Mouse (Mus musculus) heart, embryonic 14.5 days (tissue): ENCODE data around the gene Adk. TPM values are rescaled to one million over a fixed set of nuclear protein-coding genes. Genes with fewer than 3 reads are reported as not detected.

Source experiments
- ATAC-seq: fragments of 200-750 bp; cut with Nextera tagmentation; 2 replicates; pipeline ENCODE4 v1.8.0; 2017; ENCODE audit warnings: low read depth, moderate TSS enrichment; ENCODE audit not compliant: insufficient number of reproducible peaks, insufficient read depth, low FRiP score
- H3K27ac ChIP-seq, 2 experiments: fragments of 200-500 bp in 1 of 2; fragments of 300-500 bp in 1 of 2; sonication (generic) in 1 of 2; replicated peaks in 1 of 2; 2 replicates each; pipeline ENCODE4 v1.5.1; 2012 to 2014; ENCODE audit warnings: low read depth in 2 of 2, low read length in 2 of 2, control low read depth in 1 of 2, mild to moderate bottlenecking in 1 of 2, mixed read lengths in 1 of 2; ENCODE audit not compliant: control insufficient read depth in 1 of 2, insufficient read depth in 1 of 2
- H3K27me3 ChIP-seq: fragments of 300-500 bp; sonication (generic); 2 replicates; pipeline ENCODE4 v1.6.1; 2014; ENCODE audit warnings: mild to moderate bottlenecking, low read length, control low read depth; ENCODE audit not compliant: control insufficient read depth, insufficient read depth
- H3K36me3 ChIP-seq: fragments of 300-500 bp; sonication (generic); 2 replicates; pipeline ENCODE4 v1.6.1; 2014; ENCODE audit warnings: mild to moderate bottlenecking, control low read depth, low read length, mixed read lengths; ENCODE audit not compliant: control insufficient read depth, insufficient read depth
- H3K4me1 ChIP-seq, 2 experiments: fragments of 200-500 bp in 1 of 2; fragments of 300-500 bp in 1 of 2; sonication (generic) in 1 of 2; 2 replicates each; pipeline ENCODE4 v1.6.1; 2012 to 2014; ENCODE audit warnings: low read length in 2 of 2, control low read depth in 1 of 2, mixed read lengths in 1 of 2; ENCODE audit not compliant: control insufficient read depth in 2 of 2, insufficient read depth in 2 of 2
- H3K4me2 ChIP-seq: fragments of 300-500 bp; sonication (generic); 2 replicates; pipeline ENCODE4 v1.6.1; 2014; ENCODE audit warnings: mild to moderate bottlenecking, low read length
- H3K4me3 ChIP-seq, 2 experiments: fragments of 200-500 bp in 1 of 2; fragments of 300-500 bp in 1 of 2; sonication (generic) in 1 of 2; 2 replicates each; pipeline ENCODE4 v1.5.1; 2012 to 2014; ENCODE audit warnings: low read length in 2 of 2, mild to moderate bottlenecking in 2 of 2, control low read depth in 1 of 2, low read depth in 1 of 2, moderate library complexity in 1 of 2; ENCODE audit not compliant: control insufficient read depth in 1 of 2, insufficient read depth in 1 of 2
- H3K9ac ChIP-seq: fragments of 300-500 bp; sonication (generic); 2 replicates; pipeline ENCODE4 v1.6.1; 2014; ENCODE audit warnings: mild to moderate bottlenecking, low read length
- H3K9me3 ChIP-seq: fragments of 300-500 bp; sonication (generic); 2 replicates; pipeline ENCODE4 v1.6.1; 2016; ENCODE audit warnings: low read length, control low read depth; ENCODE audit not compliant: control insufficient read depth
- WGBS: fragments of 180-500 bp; shearing (Covaris S2); extraction: QIAGEN DNeasy Blood & Tissue Kit; methylation state at CpG from one replicate; pipeline ENCODE4 v1.1.7; 2014; 5-methylcytosine and 5-hydroxymethylcytosine counted together
- polyA plus RNA-seq: library from polyadenylated mRNA; unstranded; fragments of >200 nt; fragmentation: Nextera tagmentation; extraction: Ambion mirVana; gene quantifications from 2 replicates; pipeline ENCODE4 v1.2.1, GENCODE M21; 2014

The Adk gene
- polyA plus RNA-seq, 1 experiment from 2014 or later: 250 TPM

GRCm38 (mm10) chr14:21031783-21032511 is 20.4 kb upstream of the Adk start:
- peaks cover 93% of the 10 kb centered on the region for H3K36me3 ChIP-seq
- no peaks in the 10 kb centered on the region for H3K27me3 ChIP-seq
- no peaks in the 10 kb centered on the region for H3K9me3 ChIP-seq
- no peak overlapping the region for H3K9ac ChIP-seq
- peaks cover 0 to 2% of the 10 kb centered on the region in 2 experiments; a peak in 1 of 4 replicates for H3K4me1 ChIP-seq
- H3K27ac ChIP-seq: peak overlapping the region; percentile 75 to 80
- ATAC-seq: peak; percentile 66
- no peak overlapping the region for H3K4me3 ChIP-seq
- no peak overlapping the region for H3K4me2 ChIP-seq
- 66% methylated on average over 6 of the region's 6 CpGs for WGBS

DNA sequence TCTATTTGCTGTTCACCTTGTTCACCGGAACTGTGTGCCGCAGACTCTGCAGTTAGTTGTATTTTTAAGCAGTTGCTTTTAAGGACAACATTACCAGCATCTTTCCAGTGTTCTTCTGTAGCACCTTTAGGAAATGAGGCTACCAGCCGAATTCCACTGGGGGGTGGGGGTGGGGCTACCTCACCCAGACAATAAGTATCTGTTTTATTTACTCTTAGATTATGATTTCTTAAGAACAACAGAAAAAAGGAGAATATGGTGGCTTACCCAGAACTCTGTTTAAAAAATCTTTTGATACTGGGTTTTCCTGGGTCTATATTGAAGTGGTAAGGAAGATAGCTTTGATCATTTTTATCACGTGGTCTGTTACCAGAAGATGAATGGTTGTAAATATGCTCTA is 18.1 kb upstream of the Adk start:
- Histone ChIP-seq H3K9me3 (no peaks in the 10 kb centered on the region), H3K36me3 (peaks cover 93% of the 10 kb centered on the region), H3K4me2 (no peak overlapping the region), H3K27ac (no peak overlapping the region), H3K27me3 (no peaks in the 10 kb centered on the region), H3K4me1 (peaks cover 0 to under 1% of the 10 kb centered on the region in 2 experiments; a peak in 2 of 4 replicates), H3K9ac (no peak overlapping the region), H3K4me3 (no peak overlapping the region)
- WGBS: 86% methylated on average over 4 of the region's 4 CpGs
- no peak for ATAC-seq

DNA sequence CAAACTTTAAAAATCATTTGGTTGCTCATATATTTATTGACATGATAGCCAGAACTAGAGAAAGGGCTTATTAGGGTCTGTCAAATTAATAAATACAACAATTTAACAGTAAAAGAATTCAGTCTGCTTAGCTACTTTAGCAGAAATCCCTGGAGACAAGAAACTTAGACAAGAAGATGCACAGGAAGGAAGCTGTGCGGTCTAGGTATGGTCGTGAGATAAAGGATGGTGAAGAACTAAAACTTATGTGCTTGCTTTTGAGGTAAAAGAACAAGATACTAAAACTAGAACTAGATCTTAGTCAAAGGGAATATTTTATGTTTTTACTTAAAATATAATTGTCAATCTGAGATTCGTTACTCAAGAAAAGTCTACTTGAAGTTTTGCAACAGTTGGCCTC is 17.6 kb upstream of the Adk start:
- Histone ChIP-seq H3K36me3 (peaks cover 93% of the 10 kb centered on the region), H3K27ac (no peak overlapping the region), H3K9ac (no peak overlapping the region), H3K9me3 (no peaks in the 10 kb centered on the region), H3K4me3 (no peak overlapping the region), H3K4me1 (peaks cover 0 to 5% of the 10 kb centered on the region in 2 experiments; a peak in 3 of 4 replicates), H3K27me3 (no peaks in the 10 kb centered on the region), H3K4me2 (no peak overlapping the region)
- 90% methylated on average over 3 of the region's 3 CpGs for WGBS
- no peak for ATAC-seq

- no peak overlapping the region for H3K9ac ChIP-seq
- no peak overlapping the region for H3K4me2 ChIP-seq
- no peak overlapping the region for H3K4me3 ChIP-seq
- peaks cover 81% of the 10 kb centered on the region for H3K36me3 ChIP-seq
- 66% methylated on average over 12 of the region's 12 CpGs for WGBS
- no peaks in the 10 kb centered on the region for H3K27me3 ChIP-seq
- no peaks in the 10 kb centered on the region for H3K9me3 ChIP-seq
- H3K27ac ChIP-seq: peak overlapping the region in 1 of 2 experiments; percentile 44; a peak in 1 of 4 replicates
- H3K4me1 ChIP-seq: peaks cover 0 to 6% of the 10 kb centered on the region in 2 experiments; a peak in 3 of 4 replicates
- ATAC-seq: no peak
These were observed 13.3 kb upstream of the Adk start for GRCm38 (mm10) chr14:21039077-21039476.

GRCm38 (mm10) chr14:21039623-21040022 is 12.8 kb upstream of the Adk start:
- 45% methylated on average over 4 of the region's 4 CpGs for WGBS
- peaks cover 80% of the 10 kb centered on the region for H3K36me3 ChIP-seq
- H3K9ac ChIP-seq: no peak overlapping the region
- no peaks in the 10 kb centered on the region for H3K27me3 ChIP-seq
- no peak overlapping the region for H3K4me2 ChIP-seq
- peak overlapping the region; percentile 5 to 44; a peak in 2 of 4 replicates for H3K27ac ChIP-seq
- no peak for ATAC-seq
- no peaks in the 10 kb centered on the region for H3K9me3 ChIP-seq
- H3K4me1 ChIP-seq: peaks cover 0 to 6% of the 10 kb centered on the region in 2 experiments; a peak in 3 of 4 replicates
- H3K4me3 ChIP-seq: no peak overlapping the region

GRCm38 (mm10) chr14:21047840-21048239 is 4.5 kb upstream of the Adk start:
- Histone ChIP-seq H3K36me3 (peaks cover 27% of the 10 kb centered on the region), H3K9me3 (peaks cover 6% of the 10 kb centered on the region; the same call in 1 of the 2 replicates), H3K4me1 (peaks cover 0 to 26% of the 10 kb centered on the region in 2 experiments; a peak in 3 of 4 replicates), H3K27me3 (no peaks in the 10 kb centered on the region), H3K27ac (peak overlapping the region in 1 of 2 experiments; percentile 12; a peak in 1 of 4 replicates), H3K9ac (no peak overlapping the region), H3K4me2 (no peak overlapping the region), H3K4me3 (no peak overlapping the region)
- 70% methylated on average over 2 of the region's 2 CpGs for whole genome bisulfite sequencing
- no peak for ATAC-seq

GRCm38 (mm10) chr14:21048879-21049278 is 3.5 kb upstream of the Adk start:
- Histone ChIP-seq H3K4me1 (peaks cover 0 to 32% of the 10 kb centered on the region in 2 experiments; a peak in 3 of 4 replicates), H3K27ac (no peak overlapping the region), H3K4me2 (no peak overlapping the region), H3K27me3 (no peaks in the 10 kb centered on the region), H3K36me3 (peaks cover 19% of the 10 kb centered on the region), H3K4me3 (no peak overlapping the region), H3K9me3 (peaks cover 6% of the 10 kb centered on the region; the same call in 1 of the 2 replicates), H3K9ac (no peak overlapping the region)
- no peak for ATAC-seq
